Mouse (Mus musculus) heart, embryonic 15.5 days (tissue): ENCODE data around the gene Tut4. TPM values are rescaled to one million over a fixed set of nuclear protein-coding genes. Genes with fewer than 3 reads are reported as not detected.
A peak's percentile ranks its signal among the peaks of the same experiment; 100 is the strongest.

Source experiments
- ATAC-seq: fragments of 200-750 bp; cut with Nextera tagmentation; replicated peaks from 2 replicates; pipeline ENCODE4 v1.8.0; 2017; ENCODE audit warnings: low read depth, moderate TSS enrichment; ENCODE audit not compliant: insufficient number of reproducible peaks, insufficient read depth, low FRiP score
- H3K27ac ChIP-seq: fragments of 300-500 bp; sonication (generic); 2 replicates; pipeline ENCODE4 v1.5.1; 2015; ENCODE audit warnings: mild to moderate bottlenecking, inconsistent platforms
- H3K27me3 ChIP-seq: fragments of 300-500 bp; sonication (generic); 2 replicates; pipeline ENCODE4 v1.6.1; 2015; ENCODE audit warnings: inconsistent platforms
- H3K36me3 ChIP-seq: fragments of 300-500 bp; sonication (generic); 2 replicates; pipeline ENCODE4 v1.6.1; 2015; ENCODE audit warnings: mild to moderate bottlenecking, inconsistent platforms
- H3K4me1 ChIP-seq: fragments of 300-500 bp; sonication (generic); replicated peaks from 2 replicates; pipeline ENCODE4 v1.6.1; 2015; ENCODE audit warnings: inconsistent platforms
- H3K4me2 ChIP-seq: fragments of 300-500 bp; sonication (generic); 2 replicates; pipeline ENCODE4 v1.6.1; 2015; ENCODE audit warnings: inconsistent platforms, mild to moderate bottlenecking, moderate library complexity
- H3K4me3 ChIP-seq: fragments of 300-500 bp; sonication (generic); 2 replicates; pipeline ENCODE4 v1.5.1; 2015; ENCODE audit warnings: mild to moderate bottlenecking, inconsistent platforms
- H3K9ac ChIP-seq: fragments of 300-500 bp; sonication (generic); 2 replicates; pipeline ENCODE4 v1.6.1; 2015; ENCODE audit warnings: mild to moderate bottlenecking, inconsistent platforms
- H3K9me3 ChIP-seq: fragments of 300-500 bp; sonication (generic); replicated peaks from 2 replicates; pipeline ENCODE4 v1.6.1; 2016; ENCODE audit warnings: inconsistent platforms
- WGBS: fragments of 180-500 bp; shearing (Covaris S2); methylation state at CpG from one replicate; pipeline ENCODE4 v1.1.7; 2015; ENCODE audit warnings: mixed read lengths; 5-methylcytosine and 5-hydroxymethylcytosine counted together
- polyA plus RNA-seq: library from polyadenylated mRNA; unstranded; fragments of >200 nt; fragmentation: Nextera tagmentation; extraction: Ambion mirVana; gene quantifications from 2 replicates; pipeline ENCODE4 v1.2.1, GENCODE M21; 2015

The Tut4 gene
- polyA plus RNA-seq, 1 experiment from 2014 or later: 43.5 TPM

GRCm38 (mm10) chr4:108565026-108565425, 105.8 kb downstream of the Tut4 start:
- Histone ChIP-seq H3K9me3 (no peaks in the 10 kb centered on the region), H3K4me1 (no peaks in the 10 kb centered on the region), H3K4me2 (no peak overlapping the region), H3K9ac (no peak overlapping the region), H3K27me3 (no peaks in the 10 kb centered on the region), H3K36me3 (peaks cover 87% of the 10 kb centered on the region), H3K27ac (no peak overlapping the region), H3K4me3 (no peak overlapping the region)
- no peak for ATAC-seq
- WGBS: 83% methylated on average over 1 of the region's 1 CpGs

- H3K36me3 ChIP-seq: peaks cover 61% of the 10 kb centered on the region
These were observed 113.4 kb downstream of the Tut4 start for GRCm38 (mm10) chr4:108572644-108573043.

GRCm38 (mm10) chr4:108578840-108579742, 119.9 kb downstream of the Tut4 start, which contains the start of the genes Prpf38a and Orc1:
Gene Prpf38a, minus strand, starts transcription at chr4:108579336.
Gene Orc1, plus strand, starts transcription at chr4:108579423.
- peaks cover 22% of the 10 kb centered on the region for H3K4me1 ChIP-seq
- H3K4me3 ChIP-seq: peak within 1 kb of the TSS; percentile 84
- H3K4me2 ChIP-seq: peak within 1 kb of the TSS; percentile 91
- peaks cover 15% of the 10 kb centered on the region for H3K36me3 ChIP-seq
- no peaks in the 10 kb centered on the region for H3K9me3 ChIP-seq
- peak within 1 kb of the TSS; percentile 72 for H3K9ac ChIP-seq
- peak; percentile 98 for ATAC-seq
- H3K27me3 ChIP-seq: no peaks in the 10 kb centered on the region
- WGBS: under 1% methylated on average over 64 of the region's 64 CpGs
- H3K27ac ChIP-seq: peak within 1 kb of the TSS; percentile 72

More at GRCm38 (mm10) chr4:108572644-108573043, 113.4 kb downstream of the Tut4 start:
- no peak for ATAC-seq
- Histone ChIP-seq H3K4me1 (peaks cover 5% of the 10 kb centered on the region), H3K27me3 (no peaks in the 10 kb centered on the region), H3K9ac (no peak overlapping the region), H3K9me3 (no peaks in the 10 kb centered on the region), H3K4me3 (no peak overlapping the region), H3K4me2 (no peak overlapping the region), H3K27ac (no peak overlapping the region)
- 95% methylated on average over 3 of the region's 3 CpGs for WGBS

GRCm38 (mm10) chr4:108579743-108580411, 120.7 kb downstream of the Tut4 start:
- peak overlapping the region; percentile 66 for H3K9ac ChIP-seq
- H3K4me3 ChIP-seq: peak overlapping the region; percentile 84
- H3K9me3 ChIP-seq: no peaks in the 10 kb centered on the region
- no peaks in the 10 kb centered on the region for H3K27me3 ChIP-seq
- 1% methylated on average over 16 of the region's 16 CpGs for WGBS
- peaks cover 22% of the 10 kb centered on the region for H3K4me1 ChIP-seq
- no peak for ATAC-seq
- peaks cover 10% of the 10 kb centered on the region for H3K36me3 ChIP-seq
- H3K4me2 ChIP-seq: peak overlapping the region; percentile 91
- peak overlapping the region; percentile 71 for H3K27ac ChIP-seq

- peak overlapping the region; percentile 47 for H3K27ac ChIP-seq
- no peak overlapping the region for H3K9ac ChIP-seq
- ATAC-seq: no peak
- H3K4me1 ChIP-seq: peaks cover 4% of the 10 kb centered on the region
- 38% methylated on average over 2 of the region's 2 CpGs for WGBS
- no peak overlapping the region for H3K4me2 ChIP-seq
- no peaks in the 10 kb centered on the region for H3K27me3 ChIP-seq
- H3K36me3 ChIP-seq: no peaks in the 10 kb centered on the region
- no peak overlapping the region for H3K4me3 ChIP-seq
- no peaks in the 10 kb centered on the region for H3K9me3 ChIP-seq
These were observed 134.2 kb downstream of the Tut4 start for GRCm38 (mm10) chr4:108593376-108593775.

- ATAC-seq: no peak
- H3K9me3 ChIP-seq: no peaks in the 10 kb centered on the region
- H3K4me3 ChIP-seq: no peak overlapping the region
- no peaks in the 10 kb centered on the region for H3K27me3 ChIP-seq
- H3K27ac ChIP-seq: no peak overlapping the region
- 87% methylated on average over 1 of the region's 1 CpGs for WGBS
- no peak overlapping the region for H3K9ac ChIP-seq
- H3K4me2 ChIP-seq: no peak overlapping the region
- peaks cover 4% of the 10 kb centered on the region for H3K4me1 ChIP-seq
- H3K36me3 ChIP-seq: no peaks in the 10 kb centered on the region
These were observed 136.6 kb downstream of the Tut4 start for GRCm38 (mm10) chr4:108595785-108596184.

- no peak for ATAC-seq
- H3K27ac ChIP-seq: no peak overlapping the region
- no peaks in the 10 kb centered on the region for H3K9me3 ChIP-seq
- no peak overlapping the region for H3K9ac ChIP-seq
- H3K4me2 ChIP-seq: no peak overlapping the region
- no peaks in the 10 kb centered on the region for H3K27me3 ChIP-seq
- H3K4me1 ChIP-seq: peaks cover 2% of the 10 kb centered on the region
- H3K4me3 ChIP-seq: no peak overlapping the region
- 70% methylated on average over 4 of the region's 4 CpGs for WGBS
- H3K36me3 ChIP-seq: peaks cover 5% of the 10 kb centered on the region; the same call in 1 of the 2 replicates
These were observed 139.1 kb downstream of the Tut4 start for GRCm38 (mm10) chr4:108598306-108598705.

GRCm38 (mm10) chr4:108601870-108602269, 142.6 kb downstream of the Tut4 start:
- Histone ChIP-seq H3K9ac (no peak overlapping the region), H3K4me2 (no peak overlapping the region), H3K9me3 (no peaks in the 10 kb centered on the region), H3K4me1 (no peaks in the 10 kb centered on the region), H3K36me3 (peaks cover 21% of the 10 kb centered on the region; the same call in 1 of the 2 replicates), H3K27ac (no peak overlapping the region), H3K4me3 (no peak overlapping the region), H3K27me3 (no peaks in the 10 kb centered on the region)
- 90% methylated on average over 7 of the region's 7 CpGs for WGBS
- ATAC-seq: no peak

GRCm38 (mm10) chr4:108608651-108609050, 149.4 kb downstream of the Tut4 start:
- H3K9ac ChIP-seq: no peak overlapping the region
- no peak overlapping the region for H3K4me2 ChIP-seq
- H3K4me1 ChIP-seq: no peaks in the 10 kb centered on the region
- H3K27me3 ChIP-seq: no peaks in the 10 kb centered on the region
- H3K4me3 ChIP-seq: no peak overlapping the region
- no peak for ATAC-seq
- peaks cover 14% of the 10 kb centered on the region; the same call in 1 of the 2 replicates for H3K36me3 ChIP-seq
- H3K9me3 ChIP-seq: no peaks in the 10 kb centered on the region
- H3K27ac ChIP-seq: no peak overlapping the region
- 93% methylated on average over 3 of the region's 3 CpGs for WGBS
